Mouse (Mus musculus): ENCODE results near the gene Trmu.

GRCm38 (mm10) chr15:85913605-85914004 is 34.5 kb downstream of the Trmu start:
- TF ChIP-seq GATA1 (IDR thresholded peaks at IDR 0.05; ENCODE audit: borderline replicate concordance, low read length) (no peak), FLI1 (IDR thresholded peaks at IDR 0.05; ENCODE audit: low read length) (no peak)

Measured in megakaryocyte, embryonic 14.5 days (primary cell).